Mouse (Mus musculus): ENCODE measurements at regions not wholly inside any gene's neighbourhood (a gene's known extent, or its start where the extent isn't known, plus 50 kb on each side); places are given as distances from the start of the nearest gene placed in this dataset.
A peak's percentile ranks its signal among the peaks of the same experiment; 100 is the strongest.

DNA sequence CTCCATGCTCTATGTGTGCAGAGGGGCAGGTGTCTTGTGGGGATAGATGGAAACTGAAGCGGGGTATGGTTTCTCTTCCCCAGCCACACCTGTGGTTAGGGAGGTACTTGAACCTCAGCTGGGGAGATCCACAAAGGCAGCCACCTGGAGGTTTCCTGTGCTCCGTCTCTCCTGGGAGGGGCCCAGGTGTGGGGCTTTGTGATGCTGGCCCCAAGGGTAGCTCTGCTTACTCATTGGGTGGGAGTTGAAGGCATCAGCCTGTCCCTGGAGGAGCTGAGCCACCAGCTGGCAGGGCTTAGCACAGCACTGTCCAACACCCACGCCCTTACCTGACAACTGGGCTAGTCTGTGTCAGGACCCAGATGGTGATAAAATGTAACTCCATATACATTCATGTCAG lies 81.4 kb downstream of the Lhx2 start:
- DNase-seq, result no peak

- DNase-seq, result no peak
Observed at GRCm38 (mm10) chr2:38422406-38422805, 83.3 kb downstream of the Lhx2 start.

GRCm38 (mm10) chr2:38423886-38424277 lies 84.8 kb downstream of the Lhx2 start:
- DNase-seq, result peak; percentile 54

DNA sequence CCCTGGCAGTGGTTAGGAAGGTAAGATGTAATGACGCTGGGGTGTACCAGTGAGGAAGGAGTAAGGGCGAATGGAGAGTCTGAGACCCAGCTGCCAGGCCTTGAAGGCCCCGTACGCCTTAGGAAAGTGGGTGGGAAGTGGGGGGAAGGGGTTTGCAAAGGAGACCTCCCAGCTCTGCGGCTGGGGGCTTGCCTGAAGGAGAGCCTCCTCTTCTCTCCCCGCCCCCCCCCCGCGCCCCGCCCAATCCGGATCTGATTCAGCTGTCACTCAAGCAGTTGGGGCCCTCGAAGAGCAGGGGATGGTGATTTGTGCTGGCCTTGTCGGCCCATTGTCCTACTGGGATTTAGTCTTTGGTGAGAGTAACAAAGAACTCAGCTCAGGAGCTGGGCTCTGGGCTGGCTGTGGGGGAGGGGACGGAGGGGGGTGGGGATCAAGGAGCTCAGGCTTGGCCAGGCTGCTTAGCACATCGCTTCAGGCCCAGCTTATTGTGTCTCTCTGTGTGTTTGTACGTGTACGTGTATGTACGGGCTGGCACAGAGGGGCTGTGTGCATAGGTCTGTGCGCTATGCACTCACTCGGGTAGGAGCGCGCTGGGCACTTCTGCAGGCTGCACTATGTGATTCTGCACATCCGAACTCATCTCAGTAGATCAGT lies 85.3 kb downstream of the Lhx2 start:
- DNase-seq, result no peak

- no peak for DNase-seq
Observed at GRCm38 (mm10) chr2:38424976-38425375, 85.9 kb downstream of the Lhx2 start.

- DNase-seq, result peak; percentile 87
Observed at GRCm38 (mm10) chr2:38429752-38430378, 81.6 kb upstream of the Nek6 start.

GRCm38 (mm10) chr2:38431546-38431945 lies 79.9 kb upstream of the Nek6 start:
- DNase-seq, result no peak

DNA sequence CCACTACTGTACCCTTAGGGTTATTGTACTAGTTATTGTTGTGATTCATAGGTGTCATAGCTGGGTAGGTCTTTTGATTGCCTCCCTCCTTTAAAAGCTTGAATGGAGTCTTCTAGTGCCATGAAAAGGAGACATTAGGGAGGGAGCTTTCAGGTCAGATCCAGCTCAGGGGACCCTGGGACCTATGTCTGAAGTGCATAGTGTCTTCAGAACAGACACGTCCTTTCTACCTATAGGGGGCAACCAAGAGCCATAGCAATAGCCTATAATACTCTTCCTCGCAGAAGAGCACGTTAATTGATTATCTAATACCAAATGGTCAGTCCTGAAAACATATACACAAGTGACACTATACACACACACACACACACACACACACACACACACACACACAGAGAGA lies 77.7 kb upstream of the Nek6 start:
- DNase-seq, result peak; percentile 36

DNA sequence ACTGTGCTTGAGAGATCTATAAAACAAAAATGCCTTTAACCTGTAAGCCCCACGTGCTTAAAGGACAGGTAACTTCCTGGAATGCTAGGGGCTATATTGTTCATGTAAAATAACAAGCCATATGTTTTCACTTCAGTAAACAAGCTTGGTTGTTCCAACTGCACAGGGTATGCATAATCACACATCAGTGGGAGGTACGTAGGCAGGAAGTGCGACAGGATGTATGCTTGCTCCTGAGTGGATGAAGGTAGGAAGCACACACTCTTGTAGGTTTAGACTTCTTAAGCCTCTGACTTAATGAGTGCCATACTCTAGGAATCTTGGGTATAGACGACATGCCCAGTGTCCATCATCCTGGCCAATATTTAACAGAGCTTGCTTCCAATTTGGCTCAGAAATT lies 74.7 kb upstream of the Nek6 start:
- no peak for DNase-seq

GRCm38 (mm10) chr2:38439191-38439590 lies 72.3 kb upstream of the Nek6 start:
- DNase-seq, result no peak

DNA sequence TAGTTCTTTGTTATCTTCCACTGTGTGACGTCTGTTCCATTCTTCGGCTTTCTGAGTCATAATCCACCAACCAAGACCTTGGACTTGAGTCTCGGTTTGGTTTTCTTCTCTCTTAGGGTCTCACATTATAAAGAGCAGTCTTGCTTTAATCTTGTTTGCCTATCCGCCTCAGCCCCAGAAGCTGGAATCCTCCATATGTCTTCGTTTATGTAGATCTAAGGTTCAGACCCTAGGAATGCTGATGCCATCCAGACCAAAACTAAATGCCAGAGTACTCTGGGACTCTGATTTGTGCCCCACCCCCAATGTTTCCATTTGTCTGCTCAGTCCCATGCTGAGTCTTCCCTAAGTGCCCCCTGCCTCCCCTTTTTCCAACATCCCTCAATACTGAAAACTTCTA lies 71.5 kb upstream of the Nek6 start:
- DNase-seq, result no peak

DNA sequence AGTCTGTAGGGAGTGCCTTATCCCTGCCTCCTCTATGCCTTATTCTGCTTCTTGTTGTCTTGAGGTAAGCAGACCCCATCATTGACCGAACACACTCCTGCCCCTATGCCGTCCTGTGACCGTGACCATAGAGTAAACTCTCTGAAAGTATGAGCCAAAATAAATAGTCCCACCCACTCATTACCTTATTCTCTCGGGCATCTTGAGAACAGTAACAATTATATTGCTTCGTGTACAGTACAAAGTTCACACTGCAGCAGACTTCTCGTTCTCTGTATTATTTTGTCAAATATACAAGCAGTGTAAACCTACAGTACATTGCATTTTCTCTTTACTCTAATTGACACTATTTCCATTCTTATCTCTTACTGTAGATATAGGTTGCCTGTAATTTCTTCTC lies 62.4 kb upstream of the Nek6 start:
- no peak for DNase-seq

GRCm38 (mm10) chr2:38456571-38456970 lies 54.9 kb upstream of the Nek6 start:
- DNase-seq, result no peak

- no peak for DNase-seq
Observed at GRCm38 (mm10) chr2:38460367-38460766, 51.1 kb upstream of the Nek6 start.

- DNase-seq, result peak; percentile 15
Observed at GRCm38 (mm10) chr2:38460825-38461540, 50.5 kb upstream of the Nek6 start.
